Mouse (Mus musculus): Measurements from ENCODE around the gene Ppil3.

The Ppil3 gene

DNA sequence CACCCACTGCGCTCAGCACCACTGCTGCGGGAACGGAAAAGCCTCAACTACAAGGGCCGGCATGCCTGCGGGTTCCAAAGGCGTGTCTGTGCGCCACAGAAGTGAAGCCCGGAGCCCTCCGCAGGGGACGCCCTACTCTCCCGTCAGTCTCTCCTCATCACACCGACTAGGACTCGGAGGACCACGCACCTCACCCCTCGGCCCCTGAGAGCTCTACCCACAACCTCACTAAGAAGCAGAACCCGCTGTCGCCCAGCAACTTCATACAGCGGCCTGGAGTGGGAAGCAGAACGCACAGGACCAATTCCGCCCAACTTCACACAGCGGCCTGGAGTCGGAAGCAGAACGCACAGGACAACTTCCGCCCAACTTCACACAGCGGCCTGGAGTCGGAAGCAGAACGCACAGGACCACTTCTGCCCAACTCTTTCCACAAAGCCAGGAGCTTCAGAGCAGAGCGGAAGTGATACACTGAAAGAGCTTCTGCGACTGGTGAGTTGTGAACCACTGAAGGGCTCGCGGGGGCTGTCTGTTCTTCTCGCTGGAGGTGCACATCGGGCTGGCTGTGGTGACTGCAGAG lies at the start of gene Ppil3, which contains the start of gene Nif3l1:
TSS of gene Ppil3 (minus strand) at position 344 of the 580 bp plus-strand sequence.
TSS of gene Nif3l1 (plus strand) at position 9 of the 580 bp plus-strand sequence.
- peak; percentile 80 for DNase-seq (ENCODE audit: low spot score)

- DNase-seq (ENCODE audit: low spot score) = no peak
Observed at GRCm38 (mm10) chr1:58482647-58483046, 37.4 kb upstream of the Ppil3 start.

GRCm38 (mm10) chr1:58475662-58476061 lies 30.4 kb upstream of the Ppil3 start:
- no peak for DNase-seq (ENCODE audit: low spot score)

- no peak for DNase-seq (ENCODE audit: low spot score)
Observed at GRCm38 (mm10) chr1:58465561-58465960, 20.3 kb upstream of the Ppil3 start.

DNA sequence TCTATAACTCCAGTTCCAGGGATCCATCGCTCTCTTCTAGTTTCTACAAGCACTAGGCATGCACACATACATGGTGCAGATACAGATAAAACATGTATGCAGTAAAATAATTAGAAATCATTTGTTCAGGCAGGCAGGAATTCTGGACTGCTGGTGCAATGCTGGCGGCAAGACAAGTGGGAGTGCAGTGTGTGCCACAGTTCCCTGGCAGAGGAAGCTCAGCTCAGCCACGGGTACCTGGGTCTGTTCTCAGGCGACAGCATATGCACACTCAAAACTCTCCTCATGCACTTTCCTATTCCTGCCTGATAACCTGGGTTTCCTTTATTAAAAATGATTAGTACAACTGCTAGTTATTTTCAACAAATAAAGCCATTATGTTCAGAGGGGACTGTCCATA lies 19.8 kb upstream of the Ppil3 start:
- DNase-seq (ENCODE audit: low spot score) = no peak

DNA sequence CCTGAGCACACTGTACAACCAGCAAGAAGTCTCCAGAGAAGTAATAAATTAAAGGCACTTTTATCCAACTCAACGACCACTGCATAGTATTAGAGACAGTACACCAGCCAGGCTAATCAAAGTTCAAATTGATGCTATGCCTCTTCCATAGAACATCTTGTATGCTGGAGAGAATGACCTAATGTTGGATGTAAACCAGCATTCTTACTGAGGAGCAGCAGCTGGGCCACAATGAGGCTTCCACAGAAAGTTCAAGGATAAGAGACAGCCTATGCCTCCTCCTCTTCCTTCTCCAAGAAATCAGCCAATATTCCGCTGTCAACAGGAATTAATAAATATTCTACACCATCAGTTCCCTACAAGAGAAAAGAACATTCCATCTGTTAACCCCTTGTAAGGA lies 18.6 kb upstream of the Ppil3 start:
- DNase-seq (ENCODE audit: low spot score) = no peak

- DNase-seq (ENCODE audit: low spot score) = no peak
Observed at GRCm38 (mm10) chr1:58460566-58460965, 15.3 kb upstream of the Ppil3 start.

GRCm38 (mm10) chr1:58458867-58459266 lies 13.6 kb upstream of the Ppil3 start:
- DNase-seq (ENCODE audit: low spot score) = no peak

GRCm38 (mm10) chr1:58458175-58458574 lies 12.9 kb upstream of the Ppil3 start:
- no peak for DNase-seq (ENCODE audit: low spot score)

- DNase-seq (ENCODE audit: low spot score) = no peak
Observed at GRCm38 (mm10) chr1:58454316-58454715, 9.0 kb upstream of the Ppil3 start.

GRCm38 (mm10) chr1:58448396-58448795 lies 3.1 kb upstream of the Ppil3 start:
- DNase-seq (ENCODE audit: low spot score) = no peak

DNA sequence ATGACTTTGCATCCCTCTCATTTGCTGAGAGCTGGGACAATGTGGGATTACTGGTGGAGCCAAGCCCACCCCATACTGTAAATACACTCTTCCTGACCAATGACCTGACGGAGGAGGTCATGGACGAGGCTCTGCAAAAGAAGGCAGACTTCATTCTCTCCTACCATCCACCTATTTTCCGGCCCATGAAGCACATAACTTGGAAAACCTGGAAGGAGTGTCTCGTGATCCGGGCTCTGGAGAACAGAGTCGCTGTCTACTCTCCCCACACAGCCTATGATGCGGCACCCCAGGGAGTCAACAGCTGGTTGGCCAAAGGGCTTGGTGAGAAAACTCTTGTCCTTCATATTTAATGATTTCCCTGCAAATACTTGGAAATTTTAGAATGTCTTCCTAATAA lies 2.5 kb upstream of the Ppil3 start:
- no peak for DNase-seq (ENCODE audit: low spot score)

GRCm38 (mm10) chr1:58445861-58446260 lies 575 bp upstream of the Ppil3 start:
- DNase-seq (ENCODE audit: low spot score) = no peak

GRCm38 (mm10) chr1:58444691-58445090 lies 595 bp downstream of the Ppil3 start:
- DNase-seq (ENCODE audit: low spot score) = no peak

DNA sequence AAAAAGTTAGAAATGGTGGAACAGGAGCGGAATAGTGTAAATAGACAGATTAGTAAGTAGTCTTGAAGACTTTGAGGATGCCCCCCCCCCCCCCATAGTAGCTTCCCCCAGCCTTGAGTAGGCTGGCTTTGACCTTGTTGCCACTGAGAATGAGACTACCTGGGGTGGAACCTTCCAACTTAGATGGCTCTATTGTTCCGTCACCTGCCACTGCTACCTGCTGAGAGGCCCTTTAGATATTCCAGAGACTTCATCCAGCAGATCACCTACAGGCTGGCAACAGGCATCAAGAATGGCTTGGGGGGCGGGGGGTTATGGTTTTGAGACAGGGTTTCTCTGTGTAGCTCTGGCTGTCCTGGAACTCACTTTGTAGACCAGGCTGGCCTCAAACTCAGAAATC lies 20.7 kb downstream of the Ppil3 start:
- DNase-seq (ENCODE audit: low spot score) = no peak

GRCm38 (mm10) chr1:58423371-58424248 lies 21.7 kb downstream of the Ppil3 start, which contains the start of gene Clk1:
Gene Clk1, minus strand, starts transcription at chr1:58424066.
- peak; percentile 99 for DNase-seq (ENCODE audit: low spot score)

DNA sequence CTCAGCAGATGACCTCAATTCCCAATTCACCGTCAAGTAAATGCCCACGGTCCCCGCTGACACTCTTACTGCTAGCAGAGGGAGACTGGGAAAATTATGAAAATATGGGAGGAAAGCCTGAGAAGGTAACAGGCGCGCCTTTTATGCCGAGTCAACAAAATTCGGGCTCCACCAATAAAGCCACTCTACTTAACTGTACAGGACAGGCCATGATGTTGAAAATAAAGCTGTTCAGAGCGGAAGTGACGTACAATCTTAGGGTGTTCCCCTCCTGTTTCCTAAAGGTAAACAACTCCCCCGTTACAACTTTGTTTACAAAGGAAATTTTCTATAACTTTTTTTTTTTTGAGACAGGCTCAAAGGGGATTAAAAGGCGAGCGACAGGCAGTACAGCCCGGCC lies 22.4 kb downstream of the Ppil3 start:
- no peak for DNase-seq (ENCODE audit: low spot score)

GRCm38 (mm10) chr1:58420961-58421360 lies 24.3 kb downstream of the Ppil3 start:
- no peak for DNase-seq (ENCODE audit: low spot score)

DNA sequence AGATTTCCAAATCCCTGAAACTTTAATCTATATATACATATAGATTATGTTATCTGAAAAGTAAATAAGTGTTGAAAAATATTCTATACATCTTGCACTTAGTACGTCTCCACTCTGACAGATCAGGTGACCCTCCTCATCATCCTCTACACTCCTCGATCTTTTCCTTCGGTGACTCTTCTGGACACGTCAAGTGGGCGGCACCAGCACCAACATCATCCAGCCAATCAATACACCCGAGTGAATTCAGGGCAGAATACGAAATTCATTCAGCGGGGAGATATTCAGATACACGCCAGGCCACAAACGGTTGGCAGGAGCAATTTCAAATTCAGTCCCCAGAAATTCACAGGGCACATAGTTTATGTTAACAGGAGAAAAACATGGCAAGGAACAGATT lies 25.3 kb downstream of the Ppil3 start:
- DNase-seq (ENCODE audit: low spot score) = no peak

DNA sequence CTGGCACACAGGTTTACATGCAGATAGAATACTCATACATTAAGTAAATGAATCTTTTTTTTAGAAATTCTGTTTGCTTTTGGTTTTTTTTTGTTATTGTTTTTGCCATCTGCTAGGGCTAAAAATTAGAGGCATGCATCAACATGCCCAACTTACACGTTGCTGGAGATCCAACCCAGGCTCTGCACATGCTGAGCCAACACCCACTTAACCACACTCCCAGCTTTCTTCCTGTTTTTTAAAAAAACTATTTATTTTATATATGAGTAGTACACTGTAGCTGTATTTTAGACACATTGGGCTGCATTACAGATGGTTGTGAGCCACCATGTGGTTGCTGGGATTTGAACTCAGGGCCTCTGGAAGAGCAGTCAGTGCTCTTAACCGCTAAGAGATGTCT lies 29.2 kb downstream of the Ppil3 start:
- no peak for DNase-seq (ENCODE audit: low spot score)

DNA sequence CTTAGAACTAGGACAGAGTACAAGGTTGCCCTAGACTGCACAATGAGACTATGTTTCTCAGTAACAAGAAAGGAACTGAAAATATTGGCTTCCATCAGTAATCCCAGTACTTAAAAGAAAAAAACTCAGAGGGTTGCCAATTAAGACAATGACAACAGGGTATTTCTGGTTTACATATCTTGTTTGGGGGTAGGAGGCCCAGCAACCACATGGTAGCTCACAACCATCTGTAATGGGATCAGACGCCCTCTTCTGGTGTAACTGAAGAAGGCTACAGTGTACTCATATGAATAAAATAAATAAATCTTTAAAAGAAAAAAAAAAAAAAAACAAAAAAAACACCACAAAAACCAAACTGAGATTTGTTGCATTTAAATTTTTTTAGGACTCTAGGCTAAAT lies 29.8 kb downstream of the Ppil3 start:
- no peak for DNase-seq (ENCODE audit: low spot score)

GRCm38 (mm10) chr1:58410776-58411175 lies 34.5 kb downstream of the Ppil3 start:
- no peak for DNase-seq (ENCODE audit: low spot score)

GRCm38 (mm10) chr1:58410198-58410588 lies 35.1 kb downstream of the Ppil3 start:
- DNase-seq (ENCODE audit: low spot score) = no peak

Data from testis, postnatal 10 days (tissue).